Mouse (Mus musculus) embryo, embryonic 10.5 days (tissue): Measurements from ENCODE around the gene Tnfrsf1b.
"Not testable (repeated sequence)": the region's sequence is repeated elsewhere in the genome, so short reads cannot be mapped to it uniquely, and the experiment has no call there.

Experiments
- DNase-seq: peaks from one replicate; pipeline ENCODE4 v3.0.0-alpha.2; 2015; ENCODE audit warnings: low spot score

Gene Tnfrsf1b

DNA sequence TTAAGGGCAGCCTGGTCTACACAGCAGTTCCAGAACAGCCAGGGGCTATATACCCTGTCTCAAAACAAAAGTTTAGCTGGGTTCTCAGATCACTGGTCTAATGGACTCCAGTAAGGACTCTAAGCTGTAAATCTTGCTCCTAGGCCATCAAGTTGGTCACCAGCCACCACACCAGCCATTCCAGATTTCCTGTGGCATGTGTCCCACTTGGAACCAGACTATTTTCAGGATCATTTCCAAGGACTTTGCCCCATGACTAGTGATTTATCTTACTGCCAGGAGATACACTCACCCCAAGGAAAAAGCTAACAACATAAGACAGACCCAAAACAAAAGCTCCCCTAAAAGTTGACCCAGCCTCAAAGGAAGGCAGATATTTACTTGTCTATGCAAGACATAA lies 54.0 kb downstream of the Tnfrsf1b start:
- no peak for DNase-seq

DNA sequence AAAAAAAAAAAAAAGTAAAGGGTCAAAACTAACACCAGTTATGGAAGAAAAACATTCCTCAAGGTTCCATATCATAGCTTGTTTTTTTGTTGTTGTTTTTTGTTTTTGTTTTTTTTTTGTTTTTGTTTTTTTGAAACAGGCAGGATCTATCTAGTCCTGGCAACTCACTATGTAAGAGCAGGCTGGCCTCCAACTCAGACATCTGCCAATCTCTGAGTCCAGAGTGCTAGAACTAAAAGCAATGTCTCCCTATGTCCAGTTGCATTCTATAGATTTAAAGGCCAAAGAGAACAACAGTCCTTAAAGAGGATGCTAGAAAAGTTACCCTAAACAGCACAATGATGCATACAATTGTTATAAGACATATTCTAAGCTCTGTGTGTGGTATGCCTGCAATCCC lies 58.1 kb downstream of the Tnfrsf1b start:
- no peak for DNase-seq

DNA sequence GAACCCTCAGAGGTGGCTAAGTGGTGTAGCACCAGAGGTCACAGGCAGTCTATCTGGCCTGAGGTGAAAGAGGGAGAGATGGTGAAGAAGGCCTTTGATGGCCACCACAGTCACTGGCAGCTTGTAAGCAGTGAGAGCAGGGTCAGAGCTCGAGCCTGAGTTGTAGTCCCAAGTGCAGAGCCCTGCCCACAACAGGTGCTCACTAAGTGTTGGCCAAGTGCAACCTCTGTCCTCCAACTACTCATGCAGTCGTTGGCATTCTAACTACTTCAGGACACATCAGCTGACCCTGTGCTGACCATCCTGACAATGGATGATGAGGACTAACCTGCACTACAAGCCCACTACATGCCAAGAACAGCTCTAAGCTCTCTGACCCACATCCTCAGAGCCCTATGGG lies 59.1 kb downstream of the Tnfrsf1b start:
- no peak for DNase-seq

DNA sequence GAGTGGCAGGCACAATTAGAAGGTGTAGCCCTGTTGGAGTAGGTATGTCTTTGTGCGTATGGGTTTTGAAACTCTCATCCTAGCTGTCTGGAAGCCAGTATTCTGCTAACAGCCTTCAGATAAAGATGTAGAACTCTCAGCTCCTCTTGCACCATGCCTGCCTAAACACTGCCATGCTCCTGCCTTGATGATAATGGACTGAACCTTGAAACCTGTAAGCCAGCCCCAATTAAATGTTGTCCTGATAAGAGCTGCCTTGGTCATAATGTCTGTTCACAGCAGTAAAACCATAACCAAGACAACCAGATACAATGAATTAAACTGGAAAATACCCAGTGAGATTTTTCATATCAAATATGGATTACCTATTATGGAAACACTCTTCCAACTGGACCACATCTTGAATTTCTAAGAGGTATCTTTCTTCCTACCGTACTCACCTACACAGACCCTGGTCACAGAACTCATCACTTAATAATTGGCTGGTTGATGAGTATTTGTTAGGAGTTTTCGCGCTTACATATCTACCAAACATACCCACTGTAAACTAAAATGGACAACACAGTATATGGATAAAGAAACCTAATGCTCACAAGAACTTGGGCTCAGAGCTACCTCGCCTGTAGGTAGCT lies 67.6 kb downstream of the Tnfrsf1b start:
- no peak for DNase-seq

DNA sequence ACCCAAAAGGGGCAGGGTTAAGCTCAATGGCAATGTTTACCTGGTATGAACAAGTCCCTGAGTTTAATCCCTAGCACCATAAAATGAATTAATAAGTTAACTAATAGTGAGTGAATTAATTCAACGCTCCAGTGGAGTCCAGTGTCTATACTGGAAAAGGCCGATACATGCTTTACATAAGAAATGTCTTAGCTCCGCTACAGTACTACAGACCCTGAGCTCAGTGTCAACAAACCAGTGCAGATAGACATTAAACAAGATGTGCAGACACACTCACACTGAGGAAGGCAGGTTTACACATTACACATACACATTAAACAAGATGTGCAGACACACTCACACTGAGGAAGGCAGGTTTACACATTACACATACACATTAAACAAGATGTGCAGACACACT lies 81.1 kb downstream of the Tnfrsf1b start:
- not testable (repeated sequence) for DNase-seq

DNA sequence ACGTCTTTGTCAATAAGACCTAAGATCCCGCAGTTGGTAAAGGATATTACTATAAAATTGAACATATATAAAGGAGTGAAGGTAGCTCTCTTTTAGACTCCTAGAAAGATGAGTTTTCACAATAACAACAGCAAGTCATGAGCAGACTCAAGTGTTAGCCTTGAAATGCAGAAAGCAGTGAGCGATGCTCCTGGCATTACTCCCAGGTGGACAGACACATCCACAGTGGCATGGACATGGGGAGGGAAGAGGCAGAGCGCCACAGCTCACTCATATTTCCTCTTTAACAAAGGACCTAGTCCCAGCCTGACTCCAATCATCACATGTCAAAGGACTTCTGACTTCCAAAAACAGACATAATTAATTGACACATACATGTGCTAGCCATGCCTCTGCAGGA lies 82.6 kb downstream of the Tnfrsf1b start:
- DNase-seq, result no peak
